Mouse (Mus musculus) cerebellum, adult 11-12 months (tissue): ENCODE measurements around the gene Slc44a1.

Source experiments
- DNase-seq: peaks from one replicate; pipeline ENCODE4 v3.0.0; 2022

Gene Slc44a1

DNA sequence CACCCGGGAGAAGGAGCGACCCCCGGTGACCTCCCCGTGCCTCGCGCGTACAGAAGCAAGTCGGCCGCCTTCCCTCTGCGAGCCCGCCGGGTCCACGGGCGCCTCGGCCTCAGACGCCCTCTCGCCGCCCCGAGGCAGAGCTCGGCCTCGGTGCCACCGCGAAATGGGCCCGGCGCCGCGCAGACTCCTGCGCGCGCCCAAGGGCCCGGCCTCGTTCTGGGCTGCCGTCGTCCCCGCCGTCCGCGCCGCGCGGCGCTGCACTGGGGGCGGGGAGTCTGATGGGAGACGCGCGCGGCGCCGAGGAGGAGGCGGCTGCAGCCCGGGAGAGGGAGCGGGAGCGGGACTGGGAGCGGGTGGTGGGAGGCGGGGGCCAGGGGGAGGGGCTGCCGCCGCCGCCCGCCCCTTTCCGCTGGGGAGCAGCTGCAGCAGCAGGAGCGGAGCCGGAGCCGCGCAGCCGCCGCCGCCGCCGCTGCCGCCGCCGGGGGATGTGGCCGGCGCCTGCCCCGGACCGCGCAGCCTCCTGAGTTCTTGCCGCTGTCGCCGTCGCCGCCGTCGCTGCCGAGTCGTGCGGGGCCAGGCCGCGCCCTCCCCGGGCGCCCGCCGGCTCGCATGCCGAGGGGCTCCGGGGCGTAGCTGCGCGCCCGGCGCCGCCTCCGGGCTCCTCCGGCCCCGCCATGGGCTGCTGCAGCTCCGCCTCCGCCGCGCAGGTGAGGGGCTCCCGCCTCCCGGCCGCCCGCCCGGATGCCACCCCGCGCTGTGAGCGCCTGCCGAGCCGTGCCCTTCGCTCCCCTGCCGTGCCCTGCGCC, at the start of gene Slc44a1:
Slc44a1 (plus strand) TSS at position 404 of the 806 bp plus-strand sequence.
- peak; percentile 88 for DNase-seq

DNA sequence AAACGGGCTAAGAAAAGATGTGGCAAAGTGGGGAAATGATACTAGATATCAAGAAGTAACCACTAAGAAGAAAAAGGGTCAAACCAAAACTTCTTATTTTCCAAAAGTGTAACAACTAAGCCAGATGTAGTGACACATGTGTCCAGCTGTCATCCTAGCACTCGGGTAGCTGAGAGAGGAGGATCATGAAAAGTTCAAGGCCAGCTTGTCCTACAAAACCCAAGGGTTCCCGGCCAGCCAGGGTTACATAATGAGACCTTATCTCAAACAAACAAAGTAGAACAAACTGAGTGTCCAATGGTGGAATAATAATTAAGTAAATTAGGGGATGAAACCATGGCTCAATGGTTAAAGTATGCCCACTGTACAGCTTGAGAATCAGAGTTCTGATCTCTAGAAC, 45.2 kb upstream of the Slc44a1 start:
- DNase-seq: no peak

GRCm38 (mm10) chr4:53396623-53397192, 43.5 kb upstream of the Slc44a1 start:
- no peak for DNase-seq

DNA sequence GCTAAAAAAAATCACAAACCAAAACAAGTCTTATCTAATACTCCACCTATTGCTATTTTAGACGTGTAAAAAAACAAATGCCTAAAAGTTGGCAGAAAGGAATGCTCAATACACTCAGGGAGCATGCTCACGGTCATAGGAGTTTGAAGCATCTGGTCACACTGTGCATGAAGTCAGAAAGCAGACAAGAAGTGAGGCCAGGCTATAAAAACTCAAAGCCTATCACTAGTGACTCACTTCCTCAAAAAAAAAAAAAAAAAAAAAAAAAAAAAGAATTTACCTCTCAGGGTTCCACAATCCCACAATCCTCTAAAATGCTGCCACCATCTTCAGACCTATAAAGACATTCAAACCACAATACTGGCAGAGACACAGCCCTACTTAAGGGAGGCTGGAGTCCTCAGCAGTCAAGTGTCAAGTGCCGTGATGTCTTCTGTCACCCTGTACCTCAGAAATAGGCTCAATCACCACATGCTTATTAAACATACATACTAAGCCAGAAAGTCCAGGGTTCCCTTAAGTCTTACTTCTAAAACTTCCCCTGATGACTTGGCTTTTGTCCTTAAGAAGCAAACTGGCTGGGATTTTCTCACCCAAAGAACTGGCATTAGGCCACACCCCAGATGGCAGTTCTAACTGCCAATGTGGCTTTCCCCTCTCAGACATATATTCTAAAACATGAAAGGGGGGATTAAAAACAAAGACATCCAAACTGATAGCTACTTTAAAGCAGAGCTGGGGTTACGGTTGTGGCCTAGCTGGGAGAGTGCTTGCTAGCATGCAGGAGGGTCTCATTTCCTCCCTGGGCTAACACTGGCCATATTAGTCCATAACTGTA, 42.7 kb upstream of the Slc44a1 start:
- DNase-seq: peak; percentile 31

DNA sequence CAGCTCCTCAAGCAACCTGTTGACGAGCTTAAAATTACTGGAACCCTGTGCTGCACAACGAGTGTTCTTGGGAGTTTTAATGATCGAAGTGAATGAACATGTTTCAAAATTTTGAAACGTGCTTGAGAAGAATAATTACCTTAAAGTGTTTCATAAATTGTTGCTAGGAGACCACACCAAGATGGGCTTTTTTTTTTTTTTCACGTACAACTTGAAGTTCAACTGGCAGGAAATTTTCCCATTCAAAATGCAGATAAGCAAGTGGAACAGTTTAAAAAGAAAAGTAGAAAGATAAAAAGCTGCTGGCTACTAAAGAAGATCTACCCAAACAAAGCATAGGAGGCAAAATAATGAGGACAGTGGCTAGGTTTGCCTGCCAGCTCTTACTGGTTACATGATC, 41.7 kb upstream of the Slc44a1 start:
- DNase-seq: no peak

DNA sequence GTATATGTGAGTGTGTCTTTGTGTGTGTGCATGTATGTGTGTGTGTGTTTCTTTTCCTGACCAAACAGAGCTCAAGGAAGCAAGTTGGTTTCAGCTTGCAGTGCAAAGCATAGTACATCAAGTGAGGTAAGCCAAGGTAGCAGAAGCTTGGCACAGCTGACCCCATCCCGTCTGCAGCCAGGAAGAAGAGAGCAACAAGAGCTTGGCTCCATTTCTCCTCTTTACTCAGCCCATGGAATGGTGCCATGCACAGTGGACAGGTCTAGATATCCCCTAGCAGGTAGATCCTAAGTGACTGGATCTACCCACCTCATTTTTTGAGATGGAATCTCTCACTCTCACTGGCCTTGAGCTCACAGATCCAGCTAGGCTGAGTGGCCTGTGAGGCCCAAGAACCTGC, 40.8 kb upstream of the Slc44a1 start:
- DNase-seq: peak; percentile 47

GRCm38 (mm10) chr4:53403386-53403785, 36.8 kb upstream of the Slc44a1 start:
- no peak for DNase-seq

GRCm38 (mm10) chr4:53404431-53404925, 35.7 kb upstream of the Slc44a1 start:
- no peak for DNase-seq

DNA sequence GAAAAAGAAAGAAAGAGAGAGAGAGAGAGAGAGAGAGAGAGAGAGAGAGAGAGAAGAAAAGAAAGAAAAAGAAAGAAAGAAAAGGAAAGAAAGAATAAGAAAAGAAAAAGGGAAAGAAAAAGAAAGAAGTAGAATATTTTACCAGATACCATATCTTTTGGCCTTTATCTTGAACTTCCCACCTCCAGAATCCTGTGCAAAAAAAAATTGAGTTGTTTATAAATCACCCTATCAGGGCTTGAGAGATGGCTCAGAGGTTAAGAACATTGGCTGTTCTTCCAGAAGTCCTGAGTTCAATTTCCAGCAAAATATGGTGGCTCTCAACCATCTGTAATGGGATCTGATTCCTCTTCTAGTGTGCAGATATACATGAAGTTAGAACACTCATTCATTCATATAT, 33.3 kb upstream of the Slc44a1 start:
- no peak for DNase-seq

DNA sequence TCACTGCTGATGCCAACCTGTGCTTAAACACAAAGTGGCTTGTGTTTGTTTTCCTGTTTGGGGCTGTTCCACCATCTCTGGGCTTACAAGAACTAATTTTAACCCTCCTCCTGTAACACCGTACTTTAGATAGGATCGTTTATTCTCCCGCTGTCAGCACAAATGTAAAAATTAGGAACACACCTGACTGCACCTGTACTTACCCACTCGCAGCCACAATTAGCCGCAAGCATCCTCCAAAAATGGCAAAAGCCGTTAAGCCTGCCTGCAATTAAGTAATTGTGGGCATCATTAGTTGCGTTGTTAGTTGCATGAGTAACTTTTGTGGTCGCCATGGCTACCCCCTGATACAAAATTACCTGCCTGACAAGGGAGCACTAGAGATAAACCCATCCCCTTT, 31.4 kb upstream of the Slc44a1 start:
- no peak for DNase-seq

GRCm38 (mm10) chr4:53409526-53410085, 30.6 kb upstream of the Slc44a1 start:
- no peak for DNase-seq

DNA sequence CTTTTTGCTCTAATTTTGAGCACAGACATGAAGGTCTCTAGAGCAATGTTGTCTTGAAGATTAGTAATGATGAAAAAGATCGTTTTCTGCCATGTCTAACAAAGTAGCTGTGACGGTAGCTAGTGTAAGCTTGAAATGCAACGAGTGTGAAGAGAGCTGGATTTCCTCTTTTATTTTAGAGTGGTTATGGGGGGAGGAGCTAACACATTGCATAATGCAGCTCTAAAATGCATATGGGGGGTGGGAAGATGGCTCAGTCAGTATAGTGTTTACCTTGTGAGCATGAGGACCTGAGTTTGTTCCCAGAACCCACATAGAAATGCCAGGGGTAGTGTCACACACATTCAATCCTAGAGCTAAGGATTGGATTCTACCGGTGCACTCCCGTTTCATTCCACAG, 29.5 kb upstream of the Slc44a1 start:
- DNase-seq: no peak

- no peak for DNase-seq
Measured at GRCm38 (mm10) chr4:53411958-53412870, 28.0 kb upstream of the Slc44a1 start.

GRCm38 (mm10) chr4:53412991-53413390, 27.2 kb upstream of the Slc44a1 start:
- DNase-seq: no peak

GRCm38 (mm10) chr4:53414031-53414797, 26.0 kb upstream of the Slc44a1 start:
- DNase-seq: no peak

DNA sequence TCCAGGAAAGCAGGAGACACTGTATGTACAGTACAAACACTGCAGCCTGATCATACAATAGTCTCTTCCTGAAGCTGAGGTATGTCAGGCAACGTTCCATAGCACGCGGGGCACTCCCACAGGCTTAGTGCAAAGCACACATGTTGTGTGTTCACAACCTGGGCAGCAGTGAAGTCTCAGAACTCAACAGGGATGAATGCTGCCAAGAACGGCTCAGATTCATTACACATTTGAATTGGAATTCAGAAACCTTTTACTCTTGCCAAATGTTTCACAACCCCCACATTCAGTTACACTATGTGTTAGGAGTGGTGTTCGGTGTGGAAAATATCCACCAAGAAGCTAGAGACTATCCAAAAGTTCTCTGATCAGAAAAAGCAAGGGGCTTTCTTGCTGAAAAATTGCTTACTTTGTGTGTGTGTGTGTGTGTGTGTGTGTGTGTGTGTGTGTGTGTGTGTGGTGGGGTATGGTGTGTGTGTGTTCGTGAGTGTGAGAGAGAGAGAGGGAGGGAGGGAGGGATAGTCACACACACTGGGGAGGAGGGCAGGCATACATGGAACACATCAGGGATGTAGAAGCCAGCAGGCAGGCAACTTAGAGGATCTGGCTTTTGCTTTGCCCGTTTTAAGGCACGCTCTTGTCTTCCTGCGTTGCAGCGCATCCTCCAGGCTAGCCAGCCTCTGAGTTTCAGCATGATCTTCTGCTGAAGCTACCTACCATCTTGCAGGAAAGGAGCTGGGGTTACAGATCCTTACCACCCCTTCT, 24.2 kb upstream of the Slc44a1 start:
- DNase-seq: no peak

DNA sequence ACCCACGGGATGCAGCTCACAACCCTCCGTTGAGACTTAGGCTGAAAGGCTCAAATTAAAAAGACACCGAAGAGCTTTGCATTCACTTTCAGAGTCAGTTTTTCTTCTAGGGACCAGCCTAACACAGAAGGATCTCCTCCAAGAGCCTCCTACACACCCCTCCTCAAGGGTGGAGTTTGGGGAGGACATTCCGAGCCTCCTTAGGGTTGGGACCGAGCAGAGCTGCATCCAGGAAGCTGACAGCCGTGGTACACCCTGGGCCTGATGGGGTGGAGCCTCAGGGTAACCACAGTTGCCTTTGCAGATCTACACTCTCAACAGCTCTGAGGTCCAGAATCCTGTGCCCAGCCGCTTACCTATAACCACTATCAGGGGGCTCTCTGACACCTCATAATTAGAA, 23.3 kb upstream of the Slc44a1 start:
- DNase-seq: no peak

- DNase-seq: no peak
Measured at GRCm38 (mm10) chr4:53422799-53423198, 17.4 kb upstream of the Slc44a1 start.

GRCm38 (mm10) chr4:53427120-53427519, 13.1 kb upstream of the Slc44a1 start:
- no peak for DNase-seq

DNA sequence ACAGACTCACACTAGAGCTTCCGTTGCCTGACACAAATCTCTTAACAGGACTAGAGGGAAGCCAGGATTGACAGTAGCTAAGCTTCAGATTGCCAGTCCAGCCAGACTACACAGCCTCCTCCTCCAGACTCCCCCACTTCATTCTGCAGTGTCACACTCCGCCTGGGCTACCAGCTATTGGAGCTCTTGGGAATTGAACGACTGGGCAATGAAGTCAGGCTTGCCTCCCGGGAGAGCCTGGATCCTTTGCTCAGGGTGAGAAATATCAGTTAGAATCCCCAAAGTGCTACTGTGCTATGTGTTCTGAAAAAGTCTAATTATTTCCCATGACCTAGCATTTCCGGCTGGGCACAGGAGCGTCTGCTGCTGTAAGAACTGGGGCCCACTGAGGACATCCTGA, 9.7 kb upstream of the Slc44a1 start:
- DNase-seq: no peak
